Mouse (Mus musculus): ENCODE measurements around the gene Nek8. TPM values are rescaled to one million over a fixed set of nuclear protein-coding genes. Genes with fewer than 3 reads are reported as not detected.
"Not testable (repeated sequence)": the region's sequence is repeated elsewhere in the genome, so short reads cannot be mapped to it uniquely, and the experiment has no call there.

Gene Nek8
- polyA plus RNA-seq, 1 experiment from 2014 or later: 11.5 TPM

GRCm38 (mm10) chr11:78136132-78136531 lies 40.3 kb downstream of the Nek8 start:
- 67% methylated on average over 1 of the region's 1 CpGs for WGBS
- Histone ChIP-seq H3K9ac (ENCODE audit: low read length) (no peak overlapping the region), H3K4me2 (ENCODE audit: low read length) (no peak overlapping the region), H3K27ac (replicated peaks in 1 of 2; ENCODE audit: control insufficient read depth in 1 of 2, insufficient read depth in 1 of 2, low read depth in 2 of 2, low read length in 2 of 2) (no peak overlapping the region), H3K27me3 (ENCODE audit: control insufficient read depth, insufficient read depth, low read length) (no peaks in the 10 kb centered on the region), H3K36me3 (ENCODE audit: control insufficient read depth, insufficient read depth, low read length) (no peaks in the 10 kb centered on the region), H3K4me3 (ENCODE audit: control insufficient read depth in 1 of 2, insufficient read depth in 1 of 2, low read depth in 1 of 2, low read length in 2 of 2) (no peak overlapping the region), H3K9me3 (ENCODE audit: control insufficient read depth, low read length) (no peaks in the 10 kb centered on the region), H3K4me1 (ENCODE audit: control insufficient read depth in 2 of 2, insufficient read depth in 2 of 2, low read length in 2 of 2) (peaks cover 7 to 38% of the 10 kb centered on the region in 2 experiments)
- ATAC-seq (ENCODE audit: insufficient number of reproducible peaks, insufficient read depth, low FRiP score, low read depth): no peak

GRCm38 (mm10) chr11:78135314-78135713 lies 41.2 kb downstream of the Nek8 start:
- H3K36me3 ChIP-seq (ENCODE audit: control insufficient read depth, insufficient read depth, low read length); H3K4me2 ChIP-seq (ENCODE audit: low read length); ATAC-seq (ENCODE audit: insufficient number of reproducible peaks, insufficient read depth, low FRiP score, low read depth); H3K9ac ChIP-seq (ENCODE audit: low read length); H3K27ac ChIP-seq (replicated peaks in 1 of 2; ENCODE audit: control insufficient read depth in 1 of 2, insufficient read depth in 1 of 2, low read depth in 2 of 2, low read length in 2 of 2); H3K9me3 ChIP-seq (ENCODE audit: control insufficient read depth, low read length); H3K4me3 ChIP-seq (ENCODE audit: control insufficient read depth in 1 of 2, insufficient read depth in 1 of 2, low read depth in 1 of 2, low read length in 2 of 2); H3K27me3 ChIP-seq (ENCODE audit: control insufficient read depth, insufficient read depth, low read length): not testable (repeated sequence)
- 95% methylated on average over 7 of the region's 7 CpGs for WGBS
- H3K4me1 ChIP-seq (ENCODE audit: control insufficient read depth in 2 of 2, insufficient read depth in 2 of 2, low read length in 2 of 2): peaks cover 7 to 30% of the 10 kb centered on the region in 2 experiments

GRCm38 (mm10) chr11:78134344-78134743 lies 42.1 kb downstream of the Nek8 start:
- Histone ChIP-seq H3K27me3 (ENCODE audit: control insufficient read depth, insufficient read depth, low read length) (no peaks in the 10 kb centered on the region), H3K4me3 (ENCODE audit: control insufficient read depth in 1 of 2, insufficient read depth in 1 of 2, low read depth in 1 of 2, low read length in 2 of 2) (no peak overlapping the region), H3K4me2 (ENCODE audit: low read length) (no peak overlapping the region), H3K9me3 (ENCODE audit: control insufficient read depth, low read length) (no peaks in the 10 kb centered on the region), H3K27ac (replicated peaks in 1 of 2; ENCODE audit: control insufficient read depth in 1 of 2, insufficient read depth in 1 of 2, low read depth in 2 of 2, low read length in 2 of 2) (no peak overlapping the region), H3K9ac (ENCODE audit: low read length) (no peak overlapping the region), H3K36me3 (ENCODE audit: control insufficient read depth, insufficient read depth, low read length) (no peaks in the 10 kb centered on the region), H3K4me1 (ENCODE audit: control insufficient read depth in 2 of 2, insufficient read depth in 2 of 2, low read length in 2 of 2) (peaks cover 7 to 29% of the 10 kb centered on the region in 2 experiments)
- ATAC-seq (ENCODE audit: insufficient number of reproducible peaks, insufficient read depth, low FRiP score, low read depth): no peak
- 87% methylated on average over 3 of the region's 3 CpGs for WGBS

GRCm38 (mm10) chr11:78133915-78134314 lies 42.6 kb downstream of the Nek8 start:
- Histone ChIP-seq H3K27ac (replicated peaks in 1 of 2; ENCODE audit: control insufficient read depth in 1 of 2, insufficient read depth in 1 of 2, low read depth in 2 of 2, low read length in 2 of 2) (no peak overlapping the region), H3K27me3 (ENCODE audit: control insufficient read depth, insufficient read depth, low read length) (no peaks in the 10 kb centered on the region), H3K9me3 (ENCODE audit: control insufficient read depth, low read length) (no peaks in the 10 kb centered on the region), H3K4me1 (ENCODE audit: control insufficient read depth in 2 of 2, insufficient read depth in 2 of 2, low read length in 2 of 2) (peaks cover 10 to 33% of the 10 kb centered on the region in 2 experiments), H3K4me2 (ENCODE audit: low read length) (no peak overlapping the region), H3K4me3 (ENCODE audit: control insufficient read depth in 1 of 2, insufficient read depth in 1 of 2, low read depth in 1 of 2, low read length in 2 of 2) (no peak overlapping the region), H3K36me3 (ENCODE audit: control insufficient read depth, insufficient read depth, low read length) (no peaks in the 10 kb centered on the region), H3K9ac (ENCODE audit: low read length) (no peak overlapping the region)
- no peak for ATAC-seq (ENCODE audit: insufficient number of reproducible peaks, insufficient read depth, low FRiP score, low read depth)
- 92% methylated on average over 6 of the region's 6 CpGs for WGBS

GRCm38 (mm10) chr11:78129458-78129857 lies 47.0 kb downstream of the Nek8 start:
- H3K4me3 ChIP-seq (ENCODE audit: control insufficient read depth in 1 of 2, insufficient read depth in 1 of 2, low read depth in 1 of 2, low read length in 2 of 2): no peak overlapping the region
- no peaks in the 10 kb centered on the region for H3K9me3 ChIP-seq (ENCODE audit: control insufficient read depth, low read length)
- peak overlapping the region; percentile 9 to 35; a peak in 1 of 4 replicates for H3K27ac ChIP-seq (replicated peaks in 1 of 2; ENCODE audit: control insufficient read depth in 1 of 2, insufficient read depth in 1 of 2, low read depth in 2 of 2, low read length in 2 of 2)
- no peaks in the 10 kb centered on the region for H3K27me3 ChIP-seq (ENCODE audit: control insufficient read depth, insufficient read depth, low read length)
- no peak for ATAC-seq (ENCODE audit: insufficient number of reproducible peaks, insufficient read depth, low FRiP score, low read depth)
- 44% methylated on average over 8 of the region's 8 CpGs for WGBS
- peaks cover 8 to 37% of the 10 kb centered on the region in 2 experiments for H3K4me1 ChIP-seq (ENCODE audit: control insufficient read depth in 2 of 2, insufficient read depth in 2 of 2, low read length in 2 of 2)
- H3K9ac ChIP-seq (ENCODE audit: low read length): no peak overlapping the region
- H3K36me3 ChIP-seq (ENCODE audit: control insufficient read depth, insufficient read depth, low read length): 0 out of 2 replicates have a peak, but pooled peaks cover 6% of the 10 kb centered on the region
- H3K4me2 ChIP-seq (ENCODE audit: low read length): no peak overlapping the region

GRCm38 (mm10) chr11:78126739-78127138 lies 49.7 kb downstream of the Nek8 start:
- peaks cover 3 to 30% of the 10 kb centered on the region in 2 experiments for H3K4me1 ChIP-seq (ENCODE audit: control insufficient read depth in 2 of 2, insufficient read depth in 2 of 2, low read length in 2 of 2)
- ATAC-seq (ENCODE audit: insufficient number of reproducible peaks, insufficient read depth, low FRiP score, low read depth): no peak

GRCm38 (mm10) chr11:78125691-78126090 lies 50.8 kb downstream of the Nek8 start:
- WGBS: 74% methylated on average over 6 of the region's 6 CpGs
- Histone ChIP-seq H3K9ac (ENCODE audit: low read length) (no peak overlapping the region), H3K36me3 (ENCODE audit: control insufficient read depth, insufficient read depth, low read length) (0 out of 2 replicates have a peak, but pooled peaks cover 6% of the 10 kb centered on the region), H3K4me2 (ENCODE audit: low read length) (no peak overlapping the region), H3K9me3 (ENCODE audit: control insufficient read depth, low read length) (no peaks in the 10 kb centered on the region), H3K4me3 (ENCODE audit: control insufficient read depth in 1 of 2, insufficient read depth in 1 of 2, low read depth in 1 of 2, low read length in 2 of 2) (no peak overlapping the region), H3K27me3 (ENCODE audit: control insufficient read depth, insufficient read depth, low read length) (no peaks in the 10 kb centered on the region), H3K4me1 (ENCODE audit: control insufficient read depth in 2 of 2, insufficient read depth in 2 of 2, low read length in 2 of 2) (peaks cover 3 to 38% of the 10 kb centered on the region in 2 experiments), H3K27ac (replicated peaks in 1 of 2; ENCODE audit: control insufficient read depth in 1 of 2, insufficient read depth in 1 of 2, low read depth in 2 of 2, low read length in 2 of 2) (no peak overlapping the region)
- no peak for ATAC-seq (ENCODE audit: insufficient number of reproducible peaks, insufficient read depth, low FRiP score, low read depth)

More at GRCm38 (mm10) chr11:78126739-78127138, 49.7 kb downstream of the Nek8 start:
- H3K9ac ChIP-seq (ENCODE audit: low read length): no peak overlapping the region
- H3K36me3 ChIP-seq (ENCODE audit: control insufficient read depth, insufficient read depth, low read length): 0 out of 2 replicates have a peak, but pooled peaks cover 6% of the 10 kb centered on the region
- no peak overlapping the region for H3K27ac ChIP-seq (replicated peaks in 1 of 2; ENCODE audit: control insufficient read depth in 1 of 2, insufficient read depth in 1 of 2, low read depth in 2 of 2, low read length in 2 of 2)
- H3K4me3 ChIP-seq (ENCODE audit: control insufficient read depth in 1 of 2, insufficient read depth in 1 of 2, low read depth in 1 of 2, low read length in 2 of 2): no peak overlapping the region
- H3K27me3 ChIP-seq (ENCODE audit: control insufficient read depth, insufficient read depth, low read length): no peaks in the 10 kb centered on the region
- no peaks in the 10 kb centered on the region for H3K9me3 ChIP-seq (ENCODE audit: control insufficient read depth, low read length)
- no peak overlapping the region for H3K4me2 ChIP-seq (ENCODE audit: low read length)
- WGBS: 79% methylated on average over 4 of the region's 4 CpGs

GRCm38 (mm10) chr11:78123782-78124181 lies 52.7 kb downstream of the Nek8 start:
- peaks cover 0 to 43% of the 10 kb centered on the region in 2 experiments; a peak in 3 of 4 replicates for H3K4me1 ChIP-seq (ENCODE audit: control insufficient read depth in 2 of 2, insufficient read depth in 2 of 2, low read length in 2 of 2)
- H3K4me3 ChIP-seq (ENCODE audit: control insufficient read depth in 1 of 2, insufficient read depth in 1 of 2, low read depth in 1 of 2, low read length in 2 of 2): no peak overlapping the region
- no peaks in the 10 kb centered on the region for H3K27me3 ChIP-seq (ENCODE audit: control insufficient read depth, insufficient read depth, low read length)
- no peak overlapping the region for H3K4me2 ChIP-seq (ENCODE audit: low read length)
- H3K9ac ChIP-seq (ENCODE audit: low read length): no peak overlapping the region
- no peak for ATAC-seq (ENCODE audit: insufficient number of reproducible peaks, insufficient read depth, low FRiP score, low read depth)
- H3K9me3 ChIP-seq (ENCODE audit: control insufficient read depth, low read length): no peaks in the 10 kb centered on the region
- no peak overlapping the region for H3K27ac ChIP-seq (replicated peaks in 1 of 2; ENCODE audit: control insufficient read depth in 1 of 2, insufficient read depth in 1 of 2, low read depth in 2 of 2, low read length in 2 of 2)
- H3K36me3 ChIP-seq (ENCODE audit: control insufficient read depth, insufficient read depth, low read length): 0 out of 2 replicates have a peak, but pooled peaks cover 6% of the 10 kb centered on the region
